ENCODE assay signal across 8 mouse cellular contexts in genomic region chr12:51593229-51594029, GRCm38 (mm10). TPM values are rescaled to one million over a fixed set of nuclear protein-coding genes. Genes with fewer than 3 reads are reported as not detected.
DNase-seq lines count a peak whose midpoint lies in the region; ATAC-seq lines count a peak whose summit lies in the region.

Coch (plus strand) TSS chr12:51593341.

- peak within 1 kb of the TSS; percentile 100 for H3K4me2 ChIP-seq in heart, embryonic 14.5 days (ENCODE audit: low read length)
- H3K4me2 ChIP-seq in midbrain, embryonic 15.5 days = peak within 1 kb of the TSS; percentile 94

- under 1% methylated on average over 63 of the region's 79 CpGs for WGBS in heart, embryonic 14.5 days
- WGBS in midbrain, embryonic 15.5 days = under 1% methylated on average over 76 of the region's 79 CpGs

- peaks cover 2% of the 10 kb centered on the region; the same call in 1 of the 2 replicates for H3K9me3 ChIP-seq in heart, embryonic 14.5 days (ENCODE audit: control insufficient read depth, low read length)
- no peaks in the 10 kb centered on the region for H3K9me3 ChIP-seq in midbrain, embryonic 15.5 days

- peak within 1 kb of the TSS; percentile 62 for H3K9ac ChIP-seq in heart, embryonic 14.5 days (ENCODE audit: low read length)
- peak within 1 kb of the TSS; percentile 70 for H3K9ac ChIP-seq in midbrain, embryonic 15.5 days

- H3K36me3 ChIP-seq in heart, embryonic 14.5 days (ENCODE audit: control insufficient read depth, insufficient read depth, low read length) = no peaks in the 10 kb centered on the region
- H3K36me3 ChIP-seq in midbrain, embryonic 15.5 days (replicated peaks) = no peaks in the 10 kb centered on the region

- peaks cover 58% of the 10 kb centered on the region for H3K27me3 ChIP-seq in heart, embryonic 14.5 days (ENCODE audit: control insufficient read depth, insufficient read depth, low read length)
- H3K27me3 ChIP-seq in midbrain, embryonic 15.5 days (replicated peaks) = peaks cover 24% of the 10 kb centered on the region

- peak; percentile 14 for ATAC-seq in CD4-positive, CD25-positive, alpha-beta regulatory T cell, adult 4 months
- ATAC-seq in heart, embryonic 14.5 days (ENCODE audit: insufficient number of reproducible peaks, insufficient read depth, low FRiP score, low read depth) = peak; percentile 70
- ATAC-seq in midbrain, embryonic 15.5 days (replicated peaks) = peak; percentile 92

- H3K4me1 ChIP-seq in heart, embryonic 14.5 days (ENCODE audit: control insufficient read depth in 2 of 2, insufficient read depth in 2 of 2, low read length in 2 of 2) = peaks cover 2 to 15% of the 10 kb centered on the region in 2 experiments; a peak in 3 of 4 replicates
- peaks cover 14% of the 10 kb centered on the region for H3K4me1 ChIP-seq in midbrain, embryonic 15.5 days

- DNase-seq in heart, adult 11 months = peak; percentile 85
- DNase-seq in heart, adult 18-20 months = no peak
- peak; percentile 22 to 25 for DNase-seq in cerebellum, postnatal 25 days
- peak in 1 of 2 experiments; percentile 61 for DNase-seq in left cerebral cortex, postnatal 10 days (ENCODE audit: extremely low spot score in 1 of 2, low spot score in 2 of 2)
- peak; percentile 21 for DNase-seq in testis, postnatal 14 days (ENCODE audit: low spot score)

- no peak within 1 kb of the TSS for H3K27ac ChIP-seq in heart, embryonic 14.5 days (replicated peaks in 1 of 2; ENCODE audit: control insufficient read depth in 1 of 2, insufficient read depth in 1 of 2, low read depth in 2 of 2, low read length in 2 of 2)
- no peak within 1 kb of the TSS for H3K27ac ChIP-seq in midbrain, embryonic 15.5 days

- intact Hi-C loops in left cerebral cortex, postnatal 10 days (cut with DNase I) = no loop called here

- peak within 1 kb of the TSS; percentile 66 for H3K4me3 ChIP-seq in heart, embryonic 14.5 days (ENCODE audit: control insufficient read depth in 1 of 2, insufficient read depth in 1 of 2, low read depth in 1 of 2, low read length in 2 of 2)
- H3K4me3 ChIP-seq in midbrain, embryonic 15.5 days = peak within 1 kb of the TSS; percentile 87

RNA-seq across cellular contexts. Expression of gene Coch, which starts in this region (rescaled TPM):
- under 1 TPM; 0.20 to 0.44 TPM for total RNA-seq in heart, adult 18-20 months (2021)
- polyA plus RNA-seq in CD4-positive, CD25-positive, alpha-beta regulatory T cell, adult 4 months (2017; shearing (Covaris generic)) = under 1 TPM; 0.17 to 0.66 TPM
- 1.1 and 1.2 TPM in 2 replicates for polyA plus RNA-seq in heart, embryonic 14.5 days (2014; fragmentation: Nextera tagmentation; extraction: Ambion mirVana)
- 10 to 100 TPM; 35.2 to 36.7 TPM for total RNA-seq in left cerebral cortex, postnatal 10 days (2021)
- 15.6 and 18.6 TPM in 2 replicates for polyA plus RNA-seq in midbrain, embryonic 15.5 days (2015; fragmentation: Nextera tagmentation; extraction: Ambion mirVana)

Comparison
In these comparisons a context has a peak if more than half of its experiments do, and no peak if none do; other contexts are left out.
1. RNA of gene Coch (total RNA-seq): 35.2 to 36.7 TPM in left cerebral cortex, postnatal 10 days; 0.20 to 0.44 TPM in heart, adult 18-20 months; every median in the first group is over 10 times any median in the second.
2. DNase-seq: peak in heart, adult 11 months (single experiment), cerebellum, postnatal 25 days (2 of 2) and testis, postnatal 14 days (single experiment); none in heart, adult 18-20 months (0 of 2).
3. Peak in ATAC-seq in CD4-positive, CD25-positive, alpha-beta regulatory T cell, adult 4 months; RNA of the gene not detected or under 1 TPM.
4. ATAC-seq: peak in every context shown above with its lines; median percentile 92 in midbrain, embryonic 15.5 days; 70 in heart, embryonic 14.5 days; 14 in CD4-positive, CD25-positive, alpha-beta regulatory T cell, adult 4 months.